Mouse (Mus musculus): ENCODE data around the gene Gcg. TPM values are rescaled to one million over a fixed set of nuclear protein-coding genes. Genes with fewer than 3 reads are reported as not detected.

The Gcg gene
- polyA plus RNA-seq, 1 experiment from 2014 or later, result 6.3 TPM

DNA sequence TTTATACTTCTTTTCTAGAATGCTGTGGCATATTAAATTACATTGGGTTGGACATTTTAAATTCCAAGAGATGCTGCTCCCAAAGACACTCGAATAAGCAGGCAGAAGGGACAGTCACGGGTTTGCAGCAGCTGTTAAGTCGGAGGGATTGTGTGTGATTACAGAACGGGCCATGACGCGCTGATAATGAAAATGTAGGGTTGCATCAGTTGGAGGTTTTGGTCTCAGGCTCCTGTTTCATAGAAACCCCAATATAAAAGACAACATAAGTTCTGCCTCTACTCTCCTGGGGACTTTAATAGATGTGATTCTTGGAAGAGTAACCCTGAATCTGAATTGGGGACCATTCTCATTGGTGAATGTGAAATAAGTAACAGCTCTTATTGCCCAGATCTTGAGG, 33.1 kb downstream of the Gcg start:
- H3K9ac ChIP-seq (ENCODE audit: low read depth, low read length), result no peak overlapping the region
- H3K9me3 ChIP-seq (ENCODE audit: control insufficient read depth, low read length), result no peaks in the 10 kb centered on the region
- H3K4me2 ChIP-seq, result no peak overlapping the region
- H3K36me3 ChIP-seq (ENCODE audit: control insufficient read depth, insufficient read depth, low read length), result no peaks in the 10 kb centered on the region
- no peak for ATAC-seq (replicated peaks; ENCODE audit: low FRiP score)
- H3K4me3 ChIP-seq (ENCODE audit: low read depth, low read length), result no peak overlapping the region
- DNase-seq (ENCODE audit: low spot score), result no peak
- WGBS, result 79% methylated on average over 6 of the region's 6 CpGs
- no peaks in the 10 kb centered on the region for H3K4me1 ChIP-seq (replicated peaks; ENCODE audit: control insufficient read depth, insufficient read depth, low read length)
- H3K27ac ChIP-seq (ENCODE audit: low read depth, low read length), result no peak overlapping the region
- H3K27me3 ChIP-seq (replicated peaks; ENCODE audit: control insufficient read depth, insufficient read depth, low read length), result no peaks in the 10 kb centered on the region

DNA sequence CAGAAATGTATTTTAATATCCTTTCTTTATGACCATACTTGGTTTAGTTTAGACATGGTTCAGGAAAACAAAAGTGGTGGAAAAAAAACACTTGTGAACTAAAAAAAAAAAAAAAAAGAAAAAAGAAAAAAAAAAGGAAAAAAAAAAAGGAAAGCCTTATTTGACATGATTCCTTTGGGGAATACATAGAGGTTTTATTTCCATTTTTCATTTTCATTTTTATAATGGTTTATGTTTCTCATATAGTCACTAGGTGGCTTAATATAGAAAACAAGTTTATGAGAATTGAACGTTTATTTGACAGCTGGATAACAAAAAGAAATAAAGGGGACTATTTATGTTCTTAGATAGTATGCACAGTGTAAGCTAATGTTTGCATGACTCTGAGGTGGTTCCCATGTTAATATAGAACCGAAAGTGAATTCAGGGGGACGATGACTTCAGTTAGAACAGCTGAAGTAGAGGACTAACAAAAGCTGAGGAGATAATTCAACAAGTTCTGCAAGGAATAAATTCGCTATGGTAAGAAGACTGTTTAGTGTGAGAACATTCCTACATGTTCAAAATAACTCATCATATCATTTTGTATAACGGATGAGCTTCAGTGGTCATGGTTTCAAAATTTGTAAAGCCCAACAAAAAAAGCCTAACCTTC, 33.6 kb downstream of the Gcg start:
- no peak overlapping the region for H3K4me3 ChIP-seq (ENCODE audit: low read depth, low read length)
- no peaks in the 10 kb centered on the region for H3K9me3 ChIP-seq (ENCODE audit: control insufficient read depth, low read length)
- no peak overlapping the region for H3K27ac ChIP-seq (ENCODE audit: low read depth, low read length)
- H3K4me2 ChIP-seq, result no peak overlapping the region
- 87% methylated on average over 5 of the region's 5 CpGs for WGBS
- no peaks in the 10 kb centered on the region for H3K4me1 ChIP-seq (replicated peaks; ENCODE audit: control insufficient read depth, insufficient read depth, low read length)
- H3K36me3 ChIP-seq (ENCODE audit: control insufficient read depth, insufficient read depth, low read length), result no peaks in the 10 kb centered on the region
- DNase-seq (ENCODE audit: low spot score) (no peak), ATAC-seq (replicated peaks; ENCODE audit: low FRiP score) (no peak)
- H3K9ac ChIP-seq (ENCODE audit: low read depth, low read length), result no peak overlapping the region
- H3K27me3 ChIP-seq (replicated peaks; ENCODE audit: control insufficient read depth, insufficient read depth, low read length), result no peaks in the 10 kb centered on the region

DNA sequence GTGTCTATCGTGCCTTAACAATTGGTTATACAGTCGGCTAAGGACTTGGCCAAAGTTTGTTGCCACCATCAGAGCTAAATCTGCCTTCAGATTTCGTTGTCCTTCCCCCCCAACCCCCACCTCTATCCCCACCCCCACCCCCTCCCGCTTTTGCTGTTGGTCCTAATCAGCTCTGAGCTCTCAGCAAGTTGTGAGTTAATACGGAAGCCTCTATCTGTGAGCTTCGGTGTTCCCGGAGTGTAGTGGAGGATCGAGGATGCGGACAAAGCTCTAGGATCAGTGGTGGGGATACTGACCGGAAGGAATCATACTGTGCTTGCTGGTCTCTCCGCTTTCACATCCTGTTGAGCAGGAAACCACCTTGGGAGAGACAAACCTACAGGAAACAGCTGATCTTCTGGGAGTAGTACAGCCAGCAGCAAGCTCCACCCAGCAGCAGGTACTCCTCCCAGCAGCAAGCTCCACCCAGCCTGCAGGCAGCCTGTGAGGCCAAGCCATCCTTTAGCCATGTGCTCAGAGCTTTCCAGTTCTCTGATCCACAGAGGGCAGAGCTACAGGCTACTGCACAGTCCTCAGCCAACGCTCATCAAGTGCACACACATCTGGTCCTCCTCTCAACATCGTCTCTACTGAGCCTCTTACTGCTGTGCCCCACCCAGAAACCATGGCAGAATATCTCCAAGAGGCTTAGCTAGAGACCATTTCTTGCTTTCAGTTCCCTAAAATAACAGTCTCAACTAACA, 42.5 kb downstream of the Gcg start:
- no peaks in the 10 kb centered on the region for H3K9me3 ChIP-seq (ENCODE audit: control insufficient read depth, low read length)
- H3K27me3 ChIP-seq (replicated peaks; ENCODE audit: control insufficient read depth, insufficient read depth, low read length), result no peaks in the 10 kb centered on the region
- no peaks in the 10 kb centered on the region for H3K36me3 ChIP-seq (ENCODE audit: control insufficient read depth, insufficient read depth, low read length)
- H3K4me1 ChIP-seq (replicated peaks; ENCODE audit: control insufficient read depth, insufficient read depth, low read length), result no peaks in the 10 kb centered on the region; the same call in 1 of the 2 replicates
- H3K27ac ChIP-seq (ENCODE audit: low read depth, low read length), result no peak overlapping the region
- 28% methylated on average over 13 of the region's 13 CpGs for WGBS
- DNase-seq (ENCODE audit: low spot score) (peak; percentile 53), ATAC-seq (replicated peaks; ENCODE audit: low FRiP score) (peak; percentile 98)
- H3K9ac ChIP-seq (ENCODE audit: low read depth, low read length), result 0 out of 2 replicates have a peak overlapping the region, but pooled peaks have one; percentile 10
- peak overlapping the region; percentile 48 for H3K4me3 ChIP-seq (ENCODE audit: low read depth, low read length)
- peak overlapping the region; percentile 58 for H3K4me2 ChIP-seq

DNA sequence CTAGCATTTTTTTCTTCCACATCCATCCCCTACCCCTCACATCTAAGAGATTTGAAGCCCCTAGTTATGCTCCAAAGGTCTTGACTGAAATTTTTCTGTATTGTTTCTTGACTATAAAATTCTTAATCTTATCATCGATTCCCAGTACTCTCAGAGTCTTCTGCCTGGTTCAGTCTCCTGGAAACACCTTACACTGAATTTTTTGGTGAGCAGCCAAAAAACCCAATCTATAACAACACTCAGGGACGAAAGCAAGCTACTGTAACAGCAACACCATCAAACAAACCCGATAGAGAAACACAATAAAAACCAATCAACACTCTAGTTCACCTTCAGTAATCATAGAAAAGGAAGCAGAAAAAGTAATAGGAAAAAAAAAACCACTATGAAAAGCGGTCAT, 43.4 kb downstream of the Gcg start:
- Histone ChIP-seq H3K4me1 (replicated peaks; ENCODE audit: control insufficient read depth, insufficient read depth, low read length) (no peaks in the 10 kb centered on the region; the same call in 1 of the 2 replicates), H3K4me3 (ENCODE audit: low read depth, low read length) (no peak overlapping the region), H3K36me3 (ENCODE audit: control insufficient read depth, insufficient read depth, low read length) (no peaks in the 10 kb centered on the region), H3K27ac (ENCODE audit: low read depth, low read length) (no peak overlapping the region), H3K4me2 (no peak overlapping the region), H3K9ac (ENCODE audit: low read depth, low read length) (no peak overlapping the region), H3K9me3 (ENCODE audit: control insufficient read depth, low read length) (no peaks in the 10 kb centered on the region), H3K27me3 (replicated peaks; ENCODE audit: control insufficient read depth, insufficient read depth, low read length) (no peaks in the 10 kb centered on the region)
- DNase-seq (ENCODE audit: low spot score), result no peak
- 78% methylated on average over 4 of the region's 4 CpGs for WGBS
- no peak for ATAC-seq (replicated peaks; ENCODE audit: low FRiP score)

DNA sequence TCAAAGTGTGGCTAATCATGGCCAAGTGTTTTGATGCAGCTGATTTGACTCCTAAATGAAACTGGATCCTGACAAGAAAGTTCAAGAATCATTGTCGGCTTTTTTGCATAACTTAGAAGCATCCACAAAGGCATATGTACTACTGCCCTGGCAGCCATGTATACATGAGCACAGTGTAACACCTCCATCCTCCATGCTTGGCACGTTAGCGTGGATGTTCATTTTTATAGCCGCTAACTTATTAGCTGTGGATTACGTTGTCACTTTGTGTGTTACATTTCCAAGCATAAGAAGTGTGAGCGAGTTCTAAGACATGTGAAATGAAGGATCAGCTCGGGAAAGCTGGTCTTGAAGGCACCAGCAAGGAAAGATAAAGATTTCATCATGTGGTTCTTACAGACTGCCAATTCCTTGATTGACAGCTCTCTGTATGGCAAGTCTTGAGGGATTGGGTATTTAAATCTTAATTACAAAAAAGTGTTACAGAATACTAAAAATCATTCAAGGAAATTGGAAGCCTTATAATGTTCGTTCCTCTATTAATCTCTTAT, 52.1 kb downstream of the Gcg start:
- 82% methylated on average over 8 of the region's 8 CpGs for whole genome bisulfite sequencing
- Histone ChIP-seq H3K27me3 (replicated peaks; ENCODE audit: control insufficient read depth, insufficient read depth, low read length) (no peaks in the 10 kb centered on the region), H3K36me3 (ENCODE audit: control insufficient read depth, insufficient read depth, low read length) (no peaks in the 10 kb centered on the region), H3K27ac (ENCODE audit: low read depth, low read length) (no peak overlapping the region), H3K4me1 (replicated peaks; ENCODE audit: control insufficient read depth, insufficient read depth, low read length) (no peaks in the 10 kb centered on the region), H3K4me2 (no peak overlapping the region), H3K9ac (ENCODE audit: low read depth, low read length) (no peak overlapping the region), H3K4me3 (ENCODE audit: low read depth, low read length) (no peak overlapping the region), H3K9me3 (ENCODE audit: control insufficient read depth, low read length) (no peaks in the 10 kb centered on the region)
- ATAC-seq (replicated peaks; ENCODE audit: low FRiP score) (no peak), DNase-seq (ENCODE audit: low spot score) (no peak)

DNA sequence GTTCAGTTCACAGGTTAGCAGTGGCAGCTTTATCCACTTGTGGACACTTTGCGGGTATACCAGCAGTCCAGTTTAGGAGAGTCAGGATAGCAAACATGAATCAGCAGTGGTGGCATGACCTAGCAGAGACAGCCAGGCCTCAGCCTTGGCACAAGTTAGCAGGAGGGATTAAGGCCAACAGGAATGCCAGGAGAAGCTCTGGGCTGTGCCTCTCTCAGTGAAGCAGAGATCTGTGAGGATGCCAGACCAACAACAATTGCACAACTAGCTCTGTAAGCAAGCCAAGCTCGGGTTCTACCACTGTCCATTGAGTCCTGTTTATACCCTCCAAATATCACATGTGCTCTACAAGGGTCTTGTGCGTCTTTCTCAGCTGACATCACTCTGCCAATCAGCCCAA, 57.5 kb downstream of the Gcg start:
- H3K27me3 ChIP-seq (replicated peaks; ENCODE audit: control insufficient read depth, insufficient read depth, low read length), result no peaks in the 10 kb centered on the region
- no peaks in the 10 kb centered on the region for H3K4me1 ChIP-seq (replicated peaks; ENCODE audit: control insufficient read depth, insufficient read depth, low read length)
- H3K9ac ChIP-seq (ENCODE audit: low read depth, low read length), result no peak overlapping the region
- DNase-seq (ENCODE audit: low spot score), result no peak
- H3K9me3 ChIP-seq (ENCODE audit: control insufficient read depth, low read length), result no peaks in the 10 kb centered on the region
- no peaks in the 10 kb centered on the region for H3K36me3 ChIP-seq (ENCODE audit: control insufficient read depth, insufficient read depth, low read length)
- no peak overlapping the region for H3K4me3 ChIP-seq (ENCODE audit: low read depth, low read length)
- no peak overlapping the region for H3K27ac ChIP-seq (ENCODE audit: low read depth, low read length)
- ATAC-seq (replicated peaks; ENCODE audit: low FRiP score), result no peak
- H3K4me2 ChIP-seq, result no peak overlapping the region
- 85% methylated on average over 3 of the region's 3 CpGs for WGBS

Other genes starting within 250 kb of the Gcg start
- 6.2 and 7.2 TPM in 2 replicates for gene Dpp4, start 71.4 kb downstream of the Gcg start, polyA plus RNA-seq (2014; fragmentation: Nextera tagmentation; extraction: Ambion mirVana)
- gene Fap, start 90.4 kb upstream of the Gcg start, polyA plus RNA-seq (2014; fragmentation: Nextera tagmentation; extraction: Ambion mirVana), result 1.0 and 1.1 TPM in 2 replicates
- gene Ifih1, start 162.6 kb upstream of the Gcg start, polyA plus RNA-seq (2014; fragmentation: Nextera tagmentation; extraction: Ambion mirVana), result 2.9 and 3.9 TPM in 2 replicates
- gene Gca, start 180.6 kb upstream of the Gcg start, polyA plus RNA-seq (2014; fragmentation: Nextera tagmentation; extraction: Ambion mirVana), result 2.6 and 3.1 TPM in 2 replicates